Mouse (Mus musculus) ES-Bruce4 (cell line): ENCODE measurements around the gene Naa20. TPM values are rescaled to one million over a fixed set of nuclear protein-coding genes. Genes with fewer than 3 reads are reported as not detected.
"Not testable (repeated sequence)": the region's sequence is repeated elsewhere in the genome, so short reads cannot be mapped to it uniquely, and the experiment has no call there.

ENCODE experiments used
- H3K27ac ChIP-seq: 2 replicates; pipeline ENCODE4 v1.5.1; 2012; ENCODE audit warnings: low read length, inconsistent platforms; ENCODE audit not compliant: insufficient read depth
- H3K27me3 ChIP-seq: 2 replicates; pipeline ENCODE4 v1.6.1; 2012; ENCODE audit warnings: mild to moderate bottlenecking, low read length, inconsistent platforms; ENCODE audit not compliant: control insufficient read depth, poor library complexity, insufficient read depth, severe bottlenecking
- H3K36me3 ChIP-seq: 2 replicates; pipeline ENCODE4 v1.6.1; 2012; ENCODE audit warnings: inconsistent platforms, mild to moderate bottlenecking, low read length, moderate library complexity; ENCODE audit not compliant: control insufficient read depth, poor library complexity, insufficient read depth, severe bottlenecking
- H3K4me1 ChIP-seq: one replicate; pipeline ENCODE4 v1.8.1; 2011; ENCODE audit warnings: low read length; ENCODE audit not compliant: control insufficient read depth, insufficient read depth
- H3K4me3 ChIP-seq: 2 replicates; pipeline ENCODE4 v1.5.1; 2011; ENCODE audit warnings: low read depth, mild to moderate bottlenecking, low read length
- H3K9ac ChIP-seq: 2 replicates; pipeline ENCODE4 v1.6.1; 2012; ENCODE audit warnings: low read depth, mild to moderate bottlenecking, inconsistent platforms; ENCODE audit not compliant: poor library complexity, severe bottlenecking
- H3K9me3 ChIP-seq: replicated peaks from 2 replicates; pipeline ENCODE4 v1.6.1; 2012; ENCODE audit warnings: mild to moderate bottlenecking, low read length, inconsistent platforms; ENCODE audit not compliant: control insufficient read depth, poor library complexity, insufficient read depth, severe bottlenecking
- CTCF ChIP-seq: IDR thresholded peaks from one replicate; pipeline ENCODE4 v1.8.1; 2011; ENCODE audit warnings: low read depth, low read length
- EP300 ChIP-seq: IDR thresholded peaks from 2 replicates; pipeline ENCODE4 v1.6.1; 2011; ENCODE audit warnings: low read depth, low read length; ENCODE audit not compliant: insufficient read depth
- POLR2A ChIP-seq: IDR thresholded peaks from one replicate; pipeline ENCODE4 v1.8.1; 2011; ENCODE audit warnings: low read length; ENCODE audit not compliant: insufficient read depth
- polyA plus RNA-seq: library from polyadenylated mRNA; stranded (reverse); fragments of >200 nt; gene quantifications from 2 replicates; pipeline ENCODE4 v1.2.4, GENCODE M21; 2011; ENCODE audit warnings: low read depth; ENCODE audit not compliant: missing spikeins, insufficient read depth, insufficient read length

The Naa20 gene
- polyA plus RNA-seq, 1 experiment: 114 TPM

DNA sequence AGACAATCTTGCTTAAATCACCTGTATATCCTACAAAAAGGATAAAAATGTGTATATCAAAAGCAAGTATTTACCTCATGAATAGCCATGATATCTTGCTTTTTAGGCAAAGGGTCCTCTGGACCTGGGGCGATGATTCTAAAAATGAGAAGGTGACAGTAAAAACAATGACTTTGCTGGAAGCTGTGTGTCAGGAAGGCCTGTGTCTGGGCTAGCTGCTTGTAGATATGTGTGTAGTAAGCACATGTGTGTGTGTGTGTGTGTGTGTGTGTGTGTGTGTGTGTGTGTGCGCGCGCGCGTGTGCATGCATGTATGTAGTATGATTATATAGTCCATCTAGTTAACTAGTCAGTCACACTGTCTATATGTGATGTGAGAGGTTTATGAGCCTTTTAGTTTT is 8.1 kb upstream of the Naa20 start:
- no peak overlapping the region for H3K27ac ChIP-seq

DNA sequence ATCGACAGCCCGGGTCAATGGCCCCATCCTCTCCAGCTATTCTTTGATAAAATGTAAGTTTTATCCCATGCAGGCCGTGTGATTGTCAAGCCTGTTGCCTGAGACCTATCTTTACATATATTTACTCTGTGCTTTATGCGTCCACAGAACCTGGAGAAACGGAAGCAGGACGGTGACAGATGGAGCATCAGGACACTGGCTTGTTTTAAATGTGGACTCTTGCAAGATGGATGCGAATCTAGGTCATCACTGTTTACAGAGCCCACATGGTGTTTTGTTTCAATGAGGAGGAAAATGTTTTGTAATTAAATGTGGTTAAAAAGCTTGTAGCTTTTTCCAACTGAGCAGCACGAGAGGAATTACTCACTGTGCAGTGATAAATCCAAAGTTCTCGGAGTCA is 3.8 kb upstream of the Naa20 start:
- Histone ChIP-seq H3K27ac (no peak overlapping the region), H3K9me3 (no peaks in the 10 kb centered on the region), H3K9ac (no peak overlapping the region), H3K36me3 (no peaks in the 10 kb centered on the region), H3K4me1 (no peaks in the 10 kb centered on the region), H3K27me3 (no peaks in the 10 kb centered on the region), H3K4me3 (no peak overlapping the region)
- no peak for TF ChIP-seq EP300
- no peak for TF ChIP-seq POLR2A
- TF ChIP-seq CTCF: no peak

More for the DNA sequence above, 8.1 kb upstream of the Naa20 start:
- Histone ChIP-seq H3K36me3 (no peaks in the 10 kb centered on the region), H3K27me3 (no peaks in the 10 kb centered on the region), H3K9ac (no peak overlapping the region), H3K4me1 (no peaks in the 10 kb centered on the region), H3K9me3 (no peaks in the 10 kb centered on the region), H3K4me3 (no peak overlapping the region)
- TF ChIP-seq CTCF (no peak), POLR2A (no peak), EP300 (no peak)

DNA sequence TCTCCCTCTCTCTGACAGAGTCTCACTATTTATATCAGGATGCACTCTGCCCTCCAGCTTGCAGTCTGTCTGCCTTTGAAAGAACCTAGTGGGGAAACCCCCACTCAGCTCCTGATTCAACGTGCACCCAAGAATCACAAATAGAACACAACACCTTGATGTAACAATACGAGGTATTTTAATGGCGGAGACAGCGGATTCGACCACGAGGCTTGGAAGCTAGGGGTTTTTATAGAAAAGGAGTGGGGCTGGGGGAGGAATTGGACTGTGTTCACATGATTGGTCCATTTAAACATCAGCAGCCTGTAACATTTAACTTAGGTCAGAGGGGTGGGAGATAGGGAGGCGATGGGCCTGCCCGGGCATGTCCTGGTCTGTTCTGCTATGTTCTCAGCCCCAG is 1.6 kb upstream of the Naa20 start:
- peak overlapping the region; percentile 6; the same call in 1 of the 2 replicates for H3K4me3 ChIP-seq
- peak overlapping the region; percentile 21 for H3K9ac ChIP-seq

DNA sequence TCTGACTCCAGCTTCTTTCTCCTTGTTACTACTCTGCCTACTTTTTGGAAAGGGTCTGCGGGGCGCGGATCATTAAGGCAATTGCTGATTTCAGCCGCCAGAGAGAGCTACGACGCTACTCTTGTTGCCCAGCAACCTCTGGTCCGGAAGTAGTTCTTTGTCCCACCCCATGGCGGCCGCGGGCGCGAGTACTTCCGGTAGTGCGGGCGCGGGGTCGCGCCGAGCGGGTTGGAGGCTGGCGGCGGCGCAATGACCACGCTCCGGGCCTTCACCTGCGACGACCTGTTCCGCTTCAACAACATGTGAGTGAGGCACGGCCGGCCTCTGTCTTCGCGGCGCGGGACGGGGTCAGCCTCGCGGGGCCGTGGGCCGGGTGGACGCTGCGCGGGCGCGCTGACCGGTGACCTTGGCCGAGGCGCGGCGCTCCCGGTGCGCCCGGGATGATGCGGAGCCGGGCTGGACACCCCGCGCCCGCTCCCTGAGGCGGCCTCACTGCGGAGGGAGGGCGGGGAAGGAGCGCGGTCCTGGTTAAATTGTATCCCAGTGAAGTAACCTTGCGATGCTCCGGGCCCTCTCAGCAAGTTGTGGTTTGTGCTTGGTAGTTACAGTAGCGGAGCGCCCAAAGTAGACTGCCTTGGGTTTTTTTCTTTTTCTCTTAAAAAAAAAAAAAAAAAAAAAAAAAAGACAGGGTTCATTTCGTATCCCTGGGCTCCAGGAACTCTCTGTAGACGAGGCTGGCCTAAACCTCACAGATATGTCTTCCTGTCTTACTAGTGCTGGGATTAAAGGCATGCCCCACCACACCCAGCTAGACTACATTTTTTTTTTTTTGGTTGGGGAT is 1.4 kb downstream of the Naa20 start:
- peak overlapping the region; percentile 83 for H3K4me3 ChIP-seq
- H3K27ac ChIP-seq: peak overlapping the region; percentile 20
- no peaks in the 10 kb centered on the region for H3K4me1 ChIP-seq
- H3K36me3 ChIP-seq: peaks cover 21% of the 10 kb centered on the region
- H3K9me3 ChIP-seq: no peaks in the 10 kb centered on the region
- no peaks in the 10 kb centered on the region for H3K27me3 ChIP-seq
- peak overlapping the region; percentile 93 for H3K9ac ChIP-seq
- TF ChIP-seq POLR2A (no peak), CTCF (peak; percentile 39)

More for the DNA sequence above, 1.6 kb upstream of the Naa20 start:
- H3K36me3 ChIP-seq, H3K4me1 ChIP-seq, H3K9me3 ChIP-seq, H3K27me3 ChIP-seq: not testable (repeated sequence)
- H3K27ac ChIP-seq: peak overlapping the region; percentile 67

DNA sequence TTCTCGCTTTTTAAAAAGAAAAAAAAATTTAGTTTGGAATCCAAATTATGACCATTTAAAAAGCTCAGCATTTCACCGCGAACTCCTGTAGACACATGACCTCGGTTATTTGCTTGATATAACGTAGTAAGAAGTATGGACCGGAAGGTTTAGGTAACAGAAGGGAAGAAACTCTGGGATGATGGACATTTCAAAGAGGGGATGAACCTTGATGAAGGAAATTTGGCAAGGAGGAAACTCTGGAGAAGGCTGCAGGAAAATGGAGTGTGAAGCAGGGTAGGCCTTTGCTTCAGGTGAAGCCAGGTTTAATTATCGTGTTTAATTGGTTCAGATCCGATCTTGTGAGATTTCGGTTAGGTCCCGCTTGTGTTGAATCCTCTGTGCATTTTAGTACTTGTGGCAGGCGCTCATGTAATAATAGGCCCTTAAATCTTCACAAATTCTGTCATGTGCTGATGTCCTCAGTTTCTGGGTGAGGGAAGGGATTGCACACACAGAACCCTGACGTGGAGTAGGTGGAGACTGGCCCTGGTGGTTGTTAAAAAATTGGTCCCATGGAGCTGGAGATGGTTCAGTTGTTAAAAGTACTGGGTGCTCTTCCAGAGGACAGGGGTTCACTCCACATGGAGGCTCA is 2.2 kb downstream of the Naa20 start:
- Histone ChIP-seq H3K9ac (peak overlapping the region; percentile 93), H3K4me3 (peak overlapping the region; percentile 90), H3K36me3 (peaks cover 28% of the 10 kb centered on the region), H3K4me1 (no peaks in the 10 kb centered on the region), H3K27me3 (no peaks in the 10 kb centered on the region), H3K9me3 (no peaks in the 10 kb centered on the region), H3K27ac (no peak overlapping the region)
- TF ChIP-seq POLR2A: no peak
- no peak for TF ChIP-seq EP300
- no peak for TF ChIP-seq CTCF

DNA sequence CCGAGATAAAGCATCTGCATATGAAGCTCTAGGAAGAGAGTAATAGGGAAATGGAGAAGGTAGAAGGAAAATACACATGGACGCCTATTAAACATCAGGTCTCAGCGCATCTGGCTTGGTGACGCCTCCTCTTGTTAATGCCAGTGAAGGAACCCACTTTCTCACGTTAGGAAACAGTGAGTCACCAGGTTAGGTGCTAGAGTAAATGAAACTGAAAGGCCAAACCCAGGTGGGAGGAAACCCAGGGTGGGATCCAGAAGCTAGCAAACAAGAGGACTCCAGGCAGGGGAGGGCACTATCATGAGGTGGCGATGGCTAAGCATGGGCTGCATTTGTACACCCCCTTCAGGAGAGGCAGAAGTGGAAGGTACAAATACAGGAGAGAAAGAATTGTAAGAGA is 3.3 kb downstream of the Naa20 start:
- no peak for TF ChIP-seq POLR2A
- TF ChIP-seq CTCF: no peak
- TF ChIP-seq EP300: no peak
- no peaks in the 10 kb centered on the region for H3K4me1 ChIP-seq
- peaks cover 37% of the 10 kb centered on the region for H3K36me3 ChIP-seq
- no peaks in the 10 kb centered on the region for H3K9me3 ChIP-seq
- peak overlapping the region; percentile 9; the same call in 1 of the 2 replicates for H3K9ac ChIP-seq
- peak overlapping the region; percentile 57 for H3K27ac ChIP-seq
- H3K27me3 ChIP-seq: no peaks in the 10 kb centered on the region
- H3K4me3 ChIP-seq: peak overlapping the region; percentile 17

DNA sequence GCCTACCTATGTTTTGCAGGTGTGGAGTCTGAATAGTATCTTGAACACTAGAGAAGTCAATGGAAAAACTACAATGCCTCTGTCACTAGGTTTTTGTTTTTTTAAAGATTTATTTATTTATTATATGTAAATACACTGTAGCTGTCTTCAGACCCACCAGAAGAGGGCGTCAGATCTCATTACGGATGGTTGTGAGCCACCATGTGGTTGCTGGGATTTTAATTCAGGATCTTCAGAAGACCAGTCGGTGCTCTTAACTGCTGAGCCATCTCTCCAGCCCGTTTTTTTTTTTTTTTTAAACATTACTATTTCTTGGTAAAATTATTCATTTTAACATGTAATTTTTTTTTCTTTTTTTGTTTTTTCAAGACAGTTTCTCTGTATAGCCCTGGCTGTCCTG is 4.0 kb downstream of the Naa20 start:
- H3K4me1 ChIP-seq, H3K27me3 ChIP-seq, H3K9me3 ChIP-seq, H3K27ac ChIP-seq, H3K4me3 ChIP-seq: not testable (repeated sequence)
- peaks cover 45% of the 10 kb centered on the region for H3K36me3 ChIP-seq
- peak overlapping the region; percentile 9; the same call in 1 of the 2 replicates for H3K9ac ChIP-seq
